Mouse (Mus musculus): ENCODE results near the gene Zmynd11.

- TF ChIP-seq CTCF (IDR thresholded peaks at IDR 0.05; ENCODE audit: borderline replicate concordance, extremely low read depth, insufficient read depth, insufficient read length): no peak
- TF ChIP-seq POLR2A (IDR thresholded peaks at IDR 0.05; ENCODE audit: borderline replicate concordance, extremely low read depth, insufficient read depth, insufficient read length, poor library complexity, severe bottlenecking): no peak
Observed at GRCm38 (mm10) chr13:9694651-9695050, 70.5 kb downstream of the Zmynd11 start.
